Mouse (Mus musculus) hindbrain, embryonic 10.5 days (tissue): Measurements from ENCODE around the gene Chd2. TPM values are rescaled to one million over a fixed set of nuclear protein-coding genes. Genes with fewer than 3 reads are reported as not detected.

Source experiments
- DNase-seq: peaks from one replicate; pipeline ENCODE4 v3.0.0-alpha.2; 2017; ENCODE audit warnings: low spot score
- H3K27ac ChIP-seq: fragments of 300-500 bp; sonication (generic); 2 replicates; pipeline ENCODE4 v1.5.1; 2016; ENCODE audit warnings: mild to moderate bottlenecking, moderate library complexity
- H3K27me3 ChIP-seq: fragments of 300-500 bp; sonication (generic); 2 replicates; pipeline ENCODE4 v1.6.1; 2016; ENCODE audit warnings: mild to moderate bottlenecking; ENCODE audit not compliant: poor library complexity, insufficient read depth, severe bottlenecking
- H3K36me3 ChIP-seq: fragments of 300-500 bp; sonication (generic); 2 replicates; pipeline ENCODE4 v1.6.1; 2016; ENCODE audit warnings: mild to moderate bottlenecking, moderate library complexity
- H3K4me1 ChIP-seq: fragments of 300-500 bp; sonication (generic); replicated peaks from 2 replicates; pipeline ENCODE4 v1.6.1; 2016; ENCODE audit warnings: mild to moderate bottlenecking
- H3K4me3 ChIP-seq: fragments of 300-500 bp; sonication (generic); 2 replicates; pipeline ENCODE4 v1.5.1; 2016; ENCODE audit warnings: mild to moderate bottlenecking, moderate library complexity
- H3K9me3 ChIP-seq: fragments of 300-500 bp; sonication (generic); 2 replicates; pipeline ENCODE4 v1.6.1; 2016; ENCODE audit warnings: mild to moderate bottlenecking, moderate library complexity
- WGBS: fragments of 180-500 bp; shearing (Covaris S2); methylation state at CpG from one replicate; pipeline ENCODE4 v1.1.7; 2016; 5-methylcytosine and 5-hydroxymethylcytosine counted together
- polyA plus RNA-seq: library from polyadenylated mRNA; unstranded; fragments of >200 nt; fragmentation: Nextera tagmentation; extraction: Ambion mirVana; gene quantifications from 2 replicates; pipeline ENCODE4 v1.2.1, GENCODE M21; 2016

Chd2 gene
- polyA plus RNA-seq, 1 experiment from 2014 or later, result 37.1 TPM

DNA sequence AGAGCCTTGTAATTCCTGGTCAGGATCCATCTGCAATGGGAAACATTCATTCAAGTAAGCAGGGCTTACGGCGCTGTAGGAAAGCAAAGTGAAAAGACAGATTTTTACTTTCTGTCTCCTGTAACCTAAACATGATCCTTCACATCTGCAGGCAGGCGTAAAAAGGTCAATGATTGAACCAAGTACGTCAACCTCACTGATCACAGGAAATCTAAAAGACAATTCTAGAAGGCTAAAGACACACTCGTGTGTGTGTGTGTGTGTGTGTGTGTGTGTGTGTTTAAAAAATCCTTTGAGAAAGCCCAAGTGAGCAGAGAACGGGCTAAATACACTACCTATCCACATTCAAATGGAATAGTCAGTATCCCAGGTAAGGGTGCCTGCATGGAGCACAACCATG is 60.5 kb downstream of the Chd2 start:
- 94% methylated on average over 6 of the region's 6 CpGs for WGBS
- peaks cover 94% of the 10 kb centered on the region for H3K36me3 ChIP-seq
- no peaks in the 10 kb centered on the region for H3K4me1 ChIP-seq

DNA sequence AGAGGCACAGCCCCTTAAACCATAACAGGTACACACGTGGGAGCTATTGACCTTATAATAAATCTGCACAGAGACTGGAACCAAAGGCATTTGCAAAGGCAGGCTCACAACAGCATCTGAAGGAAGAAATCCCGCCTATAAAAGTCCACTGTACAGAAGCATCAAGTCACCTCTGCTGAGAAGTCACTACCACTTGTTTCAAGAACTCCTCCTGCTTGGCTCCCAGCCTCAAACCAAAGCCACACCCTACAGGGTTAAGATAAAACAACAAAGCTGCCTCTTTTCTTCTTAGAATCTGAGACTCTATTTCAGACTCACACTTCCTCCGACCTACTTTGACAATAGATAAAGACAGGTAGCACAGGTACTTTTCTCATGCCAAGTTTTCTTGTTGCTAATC is 62.1 kb downstream of the Chd2 start:
- H3K9me3 ChIP-seq, result no peaks in the 10 kb centered on the region

More for the DNA sequence above, 60.5 kb downstream of the Chd2 start:
- no peak for DNase-seq
- Histone ChIP-seq H3K27me3 (no peaks in the 10 kb centered on the region), H3K9me3 (no peaks in the 10 kb centered on the region), H3K4me3 (no peak overlapping the region), H3K27ac (no peak overlapping the region)

DNA sequence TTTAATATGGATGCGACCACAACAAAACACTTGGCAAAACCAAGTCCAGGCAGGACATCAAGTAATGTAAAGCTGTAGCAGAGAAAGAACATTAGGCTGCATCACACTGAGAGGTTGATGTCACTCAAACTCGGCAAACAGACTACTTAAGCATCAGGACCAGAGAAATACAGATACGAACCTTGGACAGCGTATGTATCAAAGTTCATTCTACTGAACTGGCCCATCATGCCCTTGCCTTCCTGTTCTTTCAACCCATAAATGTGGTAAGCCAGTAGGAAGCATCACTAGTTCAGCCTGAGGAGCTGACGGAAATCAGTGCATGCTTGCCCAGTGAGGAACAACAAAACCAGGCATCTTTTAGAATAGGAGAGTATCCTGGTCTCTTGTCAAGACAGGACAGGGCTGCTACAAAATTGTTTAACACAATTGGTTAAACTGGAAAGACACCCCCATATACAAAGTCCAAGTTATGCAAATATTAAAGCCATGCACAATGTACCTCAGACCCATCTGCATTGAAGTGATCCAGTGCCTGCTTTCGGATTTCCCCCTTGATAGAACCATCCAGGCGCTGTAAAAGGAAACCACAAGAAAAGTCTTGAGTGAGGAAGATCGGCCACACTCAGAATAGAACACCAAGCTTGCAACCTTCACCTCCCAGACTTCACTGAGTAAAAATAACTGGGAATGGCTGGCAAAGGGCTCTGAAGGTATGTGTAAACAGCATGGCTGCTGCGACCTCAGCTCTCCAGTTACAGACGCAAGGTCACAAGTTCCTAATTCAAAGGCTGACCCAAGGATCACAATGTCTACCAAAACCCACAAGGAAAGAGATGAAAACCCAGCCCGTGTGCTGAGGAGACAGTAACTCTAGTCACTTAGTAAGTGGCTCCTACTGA is 63.2 kb downstream of the Chd2 start:
- 81% methylated on average over 11 of the region's 11 CpGs for WGBS
- Histone ChIP-seq H3K4me3 (no peak overlapping the region), H3K27me3 (no peaks in the 10 kb centered on the region), H3K36me3 (peaks cover 98% of the 10 kb centered on the region), H3K27ac (no peak overlapping the region), H3K9me3 (no peaks in the 10 kb centered on the region), H3K4me1 (no peaks in the 10 kb centered on the region)
- DNase-seq, result no peak

More for the DNA sequence above, 62.1 kb downstream of the Chd2 start:
- H3K27ac ChIP-seq, result no peak overlapping the region
- DNase-seq, result no peak
- peaks cover 96% of the 10 kb centered on the region for H3K36me3 ChIP-seq
- no peak overlapping the region for H3K4me3 ChIP-seq
- H3K27me3 ChIP-seq, result no peaks in the 10 kb centered on the region
- WGBS, result 83% methylated on average over 3 of the region's 3 CpGs
- H3K4me1 ChIP-seq, result no peaks in the 10 kb centered on the region

DNA sequence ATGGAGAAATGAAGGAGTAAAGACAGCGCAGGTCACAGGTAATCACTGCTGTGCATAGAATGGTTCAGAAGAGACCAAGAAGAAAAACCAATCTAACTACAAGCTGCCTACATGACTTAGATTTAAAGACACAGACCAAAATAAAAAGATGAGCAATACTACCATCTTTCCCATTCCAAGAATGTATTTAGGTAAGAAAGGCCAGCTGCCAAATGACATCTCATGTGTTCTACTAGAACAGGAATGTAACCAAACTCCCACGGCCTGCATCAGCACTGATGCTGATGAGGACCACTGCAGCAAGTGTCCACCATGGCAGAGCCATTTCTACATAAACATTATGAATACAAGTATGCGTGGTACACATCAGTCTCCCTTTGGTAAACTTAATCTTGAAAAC is 73.9 kb downstream of the Chd2 start:
- WGBS, result 95% methylated on average over 3 of the region's 3 CpGs
- H3K27me3 ChIP-seq, result no peaks in the 10 kb centered on the region
- H3K36me3 ChIP-seq, result peaks cover 99% of the 10 kb centered on the region
- no peak overlapping the region for H3K4me3 ChIP-seq
- H3K9me3 ChIP-seq, result no peaks in the 10 kb centered on the region
- H3K4me1 ChIP-seq, result no peaks in the 10 kb centered on the region
- H3K27ac ChIP-seq, result no peak overlapping the region
- no peak for DNase-seq

DNA sequence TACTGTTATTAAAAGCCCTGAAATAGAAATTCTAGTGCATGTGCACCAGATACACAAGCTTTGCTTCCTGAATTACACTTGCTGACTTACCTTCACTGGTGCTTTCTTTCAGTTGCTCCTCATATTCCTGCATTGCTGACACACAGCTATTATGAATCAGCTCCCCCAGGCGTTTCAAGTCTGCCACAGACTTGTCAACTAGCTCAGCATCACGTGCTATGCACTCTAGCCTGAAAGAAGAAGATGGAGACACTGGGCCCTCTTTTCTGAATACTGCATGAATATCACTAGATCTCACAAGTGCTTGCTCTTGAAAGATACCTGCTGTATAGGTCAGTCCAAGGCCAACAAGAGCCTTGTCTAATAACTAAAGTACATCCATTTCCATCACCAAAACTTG is 78.1 kb downstream of the Chd2 start:
- no peak for DNase-seq

DNA sequence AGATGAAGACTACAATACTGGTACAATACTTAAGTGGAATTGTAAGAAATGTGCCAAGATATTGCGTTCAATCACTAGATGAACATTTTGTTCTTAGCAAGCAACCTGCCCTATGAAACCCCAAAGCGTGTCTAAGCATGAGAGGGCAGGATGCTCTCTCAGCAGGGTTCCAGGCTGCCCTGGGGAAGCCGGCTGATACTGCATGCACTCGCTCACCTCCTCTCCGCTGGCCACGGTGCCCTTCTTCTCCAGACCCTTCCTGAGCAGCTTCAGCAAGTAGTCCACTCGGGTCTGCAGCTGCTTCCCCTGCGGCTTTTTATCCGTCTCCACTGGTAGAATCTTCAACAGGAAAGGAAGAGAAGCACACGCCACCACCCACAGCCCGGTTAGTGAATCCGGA is 87.5 kb downstream of the Chd2 start:
- no peak for DNase-seq
- no peaks in the 10 kb centered on the region for H3K4me1 ChIP-seq
- no peaks in the 10 kb centered on the region for H3K9me3 ChIP-seq
- 89% methylated on average over 12 of the region's 12 CpGs for WGBS
- H3K4me3 ChIP-seq, result no peak overlapping the region
- no peaks in the 10 kb centered on the region for H3K27me3 ChIP-seq
- H3K27ac ChIP-seq, result no peak overlapping the region
- H3K36me3 ChIP-seq, result peaks cover 100% of the 10 kb centered on the region

More for the DNA sequence above, 78.1 kb downstream of the Chd2 start:
- Histone ChIP-seq H3K9me3 (no peaks in the 10 kb centered on the region), H3K4me1 (no peaks in the 10 kb centered on the region), H3K27me3 (no peaks in the 10 kb centered on the region), H3K4me3 (no peak overlapping the region), H3K36me3 (peaks cover 99% of the 10 kb centered on the region), H3K27ac (no peak overlapping the region)
- WGBS, result 94% methylated on average over 2 of the region's 2 CpGs

DNA sequence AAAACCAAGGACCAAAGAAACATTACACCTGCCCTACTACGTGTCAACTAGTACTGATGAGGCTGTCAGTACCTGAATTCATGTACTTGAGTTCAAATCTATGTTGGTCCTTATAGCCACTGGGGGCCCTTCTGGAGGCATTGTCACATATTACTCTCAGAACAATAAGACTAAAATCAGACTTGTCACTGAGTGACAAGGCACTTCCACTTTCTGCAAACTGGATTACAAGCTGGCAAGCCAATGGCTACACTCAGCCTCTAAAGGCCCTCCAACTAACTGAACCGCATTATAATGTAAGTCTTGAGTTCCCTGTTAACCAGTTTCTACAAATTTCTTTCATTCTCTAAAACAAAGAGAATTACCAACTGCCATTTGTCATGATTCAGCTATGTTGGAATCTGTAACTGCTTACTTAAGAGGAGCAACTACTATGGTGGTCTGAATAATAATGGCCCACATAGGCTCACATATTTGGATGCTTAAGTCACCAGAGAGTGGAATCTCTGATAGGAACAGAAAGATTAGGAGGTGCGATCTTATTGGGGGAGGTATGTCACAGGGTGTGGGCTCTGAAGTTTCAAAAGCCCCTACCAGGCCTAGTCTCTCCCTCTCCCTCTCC is 89.3 kb downstream of the Chd2 start:
- H3K27ac ChIP-seq, result no peak overlapping the region
- WGBS, result 95% methylated on average over 3 of the region's 3 CpGs

DNA sequence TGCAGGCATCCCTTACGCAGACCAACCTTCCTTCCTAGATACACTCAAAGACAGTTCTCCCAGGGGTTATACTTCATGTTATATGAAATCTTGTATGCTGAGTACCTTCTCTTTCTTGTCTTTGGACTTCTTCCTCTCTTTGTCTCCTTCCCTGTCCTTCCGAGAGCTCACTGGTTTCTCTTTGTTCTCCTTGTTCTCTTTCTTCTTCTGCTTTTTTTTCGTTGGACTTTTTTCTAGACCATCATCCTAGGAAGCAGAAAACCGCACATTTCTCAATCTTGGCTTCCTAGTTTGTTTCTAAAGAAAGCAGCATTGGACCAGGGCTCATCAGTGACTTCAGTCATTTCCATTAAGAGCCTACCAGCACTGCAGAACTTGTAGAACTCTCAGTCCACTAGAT is 90.0 kb downstream of the Chd2 start:
- Histone ChIP-seq H3K27me3 (no peaks in the 10 kb centered on the region), H3K4me1 (no peaks in the 10 kb centered on the region), H3K4me3 (no peak overlapping the region), H3K9me3 (no peaks in the 10 kb centered on the region), H3K27ac (no peak overlapping the region), H3K36me3 (peaks cover 100% of the 10 kb centered on the region)
- no peak for DNase-seq
- 89% methylated on average over 4 of the region's 4 CpGs for WGBS

More for the DNA sequence above, 89.3 kb downstream of the Chd2 start:
- no peak for DNase-seq
- H3K4me3 ChIP-seq, result no peak overlapping the region
- no peaks in the 10 kb centered on the region for H3K4me1 ChIP-seq
- no peaks in the 10 kb centered on the region for H3K27me3 ChIP-seq
- H3K9me3 ChIP-seq, result no peaks in the 10 kb centered on the region
- peaks cover 100% of the 10 kb centered on the region for H3K36me3 ChIP-seq

DNA sequence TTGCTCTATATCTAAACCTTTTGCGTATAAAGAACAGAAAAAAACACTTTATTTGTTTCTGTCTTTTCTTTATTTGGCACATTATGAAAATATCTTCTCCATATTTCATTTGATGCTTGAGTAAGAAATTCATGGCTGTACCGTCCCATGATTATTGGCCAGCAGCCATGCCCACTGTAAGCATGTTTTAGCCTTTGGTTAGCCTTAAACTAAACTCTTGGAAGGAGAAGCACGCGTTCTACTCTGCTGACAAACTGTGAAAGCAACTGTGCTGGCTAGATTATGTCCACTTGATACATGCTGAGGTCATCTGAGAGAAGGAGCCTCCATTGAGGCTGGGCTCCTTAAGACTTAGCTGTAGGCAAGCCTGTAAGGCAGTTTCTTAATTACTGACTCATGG is 99.4 kb downstream of the Chd2 start:
- WGBS, result 96% methylated on average over 4 of the region's 4 CpGs
- no peaks in the 10 kb centered on the region for H3K27me3 ChIP-seq
- H3K9me3 ChIP-seq, result no peaks in the 10 kb centered on the region
- no peak overlapping the region for H3K4me3 ChIP-seq
- no peak for DNase-seq
- no peaks in the 10 kb centered on the region for H3K4me1 ChIP-seq
- no peak overlapping the region for H3K27ac ChIP-seq
- H3K36me3 ChIP-seq, result peaks cover 100% of the 10 kb centered on the region

DNA sequence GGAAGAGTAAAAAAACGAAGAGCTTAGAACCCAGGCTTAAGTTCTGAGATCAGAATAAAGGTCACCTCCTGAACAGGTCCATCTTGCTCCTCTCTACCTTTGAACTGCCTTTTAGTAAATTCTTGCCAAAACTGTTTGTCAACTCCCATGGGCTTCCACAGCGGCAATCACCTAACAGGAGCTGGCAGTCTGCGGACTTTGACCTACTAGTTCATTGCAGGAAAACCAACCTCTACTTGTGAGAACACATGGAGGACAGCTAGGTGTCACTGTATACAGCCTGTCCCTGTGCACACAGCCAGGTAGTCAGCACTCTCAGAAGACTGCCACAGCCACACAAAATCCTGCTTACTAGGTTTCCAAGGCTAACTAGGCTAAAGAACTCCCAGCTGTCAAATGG is 99.8 kb downstream of the Chd2 start:
- no peak overlapping the region for H3K4me3 ChIP-seq
- H3K27ac ChIP-seq, result no peak overlapping the region
- DNase-seq, result no peak
- 95% methylated on average over 3 of the region's 3 CpGs for WGBS
- peaks cover 100% of the 10 kb centered on the region for H3K36me3 ChIP-seq
- H3K4me1 ChIP-seq, result no peaks in the 10 kb centered on the region
- no peaks in the 10 kb centered on the region for H3K9me3 ChIP-seq
- no peaks in the 10 kb centered on the region for H3K27me3 ChIP-seq

DNA sequence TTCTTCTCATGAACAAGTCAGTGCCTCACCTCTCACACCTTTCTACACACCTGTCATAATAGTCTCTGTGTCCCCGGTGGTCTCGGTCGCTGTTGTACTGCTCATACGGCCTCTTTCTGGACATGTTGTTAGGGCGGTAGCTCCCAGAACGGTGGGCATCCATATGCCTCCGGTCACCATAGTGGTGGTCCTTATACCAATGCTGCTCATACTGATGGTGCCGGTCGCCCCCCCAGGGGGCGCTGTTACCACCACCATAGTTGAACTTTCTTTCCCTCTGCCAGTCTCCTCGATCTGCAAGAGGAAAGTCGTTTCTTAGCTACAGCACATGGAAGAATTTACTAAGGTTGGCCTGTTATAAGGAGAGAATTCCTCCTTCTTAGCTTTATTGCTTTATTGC is 105.9 kb downstream of the Chd2 start:
- Histone ChIP-seq H3K36me3 (peaks cover 85% of the 10 kb centered on the region), H3K27ac (no peak overlapping the region), H3K27me3 (no peaks in the 10 kb centered on the region), H3K4me3 (no peak overlapping the region), H3K9me3 (no peaks in the 10 kb centered on the region), H3K4me1 (no peaks in the 10 kb centered on the region)
- peak; percentile 37 for DNase-seq
- WGBS, result 78% methylated on average over 12 of the region's 12 CpGs

DNA sequence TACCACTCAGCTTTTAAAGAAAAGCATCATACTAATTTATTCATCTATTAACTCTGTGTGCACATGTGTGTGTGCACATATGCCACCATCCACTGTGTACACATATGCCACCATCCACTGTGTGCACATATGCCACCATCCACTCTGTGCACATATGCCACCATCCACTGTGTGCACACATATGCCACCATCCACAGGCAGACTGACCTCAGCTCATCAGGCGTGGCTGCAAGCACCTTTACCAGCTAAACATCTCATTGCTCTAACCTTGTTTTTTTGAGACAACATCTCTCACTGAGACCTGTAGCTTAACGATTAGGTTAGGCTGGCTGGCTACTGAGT is 107.3 kb downstream of the Chd2 start:
- no peak for DNase-seq
- Histone ChIP-seq H3K9me3 (no peaks in the 10 kb centered on the region), H3K4me3 (no peak overlapping the region), H3K27me3 (no peaks in the 10 kb centered on the region), H3K4me1 (no peaks in the 10 kb centered on the region), H3K27ac (no peak overlapping the region), H3K36me3 (peaks cover 85% of the 10 kb centered on the region)
- 95% methylated on average over 2 of the region's 2 CpGs for WGBS

DNA sequence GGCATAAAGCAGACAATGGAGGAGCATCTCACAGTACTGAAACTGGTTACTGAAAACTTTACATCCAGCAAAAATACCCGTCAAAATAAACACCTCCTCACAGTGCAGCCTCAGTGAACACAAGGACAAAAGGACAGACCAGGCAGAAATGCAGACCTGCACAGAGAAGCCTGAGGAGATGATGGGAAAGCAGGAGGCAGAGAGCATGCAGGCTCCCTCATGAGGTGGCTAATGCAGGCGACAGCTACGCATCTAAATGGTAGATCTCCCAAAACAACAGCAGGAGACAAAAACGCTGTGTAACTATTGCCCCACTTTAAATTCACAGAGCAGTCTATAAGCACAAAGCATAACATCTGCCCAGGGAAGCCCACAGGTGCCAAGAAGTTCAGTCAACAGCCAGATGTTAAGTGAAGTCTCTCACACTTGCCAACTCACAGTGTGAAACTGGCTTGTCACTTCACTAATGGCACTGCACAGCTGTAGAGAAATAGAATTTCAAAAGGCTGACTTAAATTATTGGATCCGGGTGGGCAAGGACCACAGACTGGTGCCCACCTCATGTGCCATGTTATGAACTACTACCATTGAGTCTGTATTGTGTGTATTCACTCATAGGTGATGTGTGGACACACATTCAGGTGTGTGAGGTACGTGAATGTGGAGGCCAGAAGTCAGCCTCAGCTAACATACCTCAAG is 107.8 kb downstream of the Chd2 start:
- Histone ChIP-seq H3K4me3 (no peak overlapping the region), H3K4me1 (no peaks in the 10 kb centered on the region), H3K27me3 (no peaks in the 10 kb centered on the region), H3K27ac (no peak overlapping the region), H3K36me3 (peaks cover 85% of the 10 kb centered on the region), H3K9me3 (no peaks in the 10 kb centered on the region)
- no peak for DNase-seq
- 82% methylated on average over 6 of the region's 6 CpGs for WGBS
